Mouse (Mus musculus) urinary bladder, postnatal 25 days (tissue): ENCODE data around the gene Clcn2.
A peak's percentile ranks its signal among the peaks of the same experiment; 100 is the strongest.

ENCODE experiments used
- DNase-seq: peaks from one replicate; pipeline ENCODE4 v3.0.0; 2022; ENCODE audit warnings: low spot score

The Clcn2 gene

DNA sequence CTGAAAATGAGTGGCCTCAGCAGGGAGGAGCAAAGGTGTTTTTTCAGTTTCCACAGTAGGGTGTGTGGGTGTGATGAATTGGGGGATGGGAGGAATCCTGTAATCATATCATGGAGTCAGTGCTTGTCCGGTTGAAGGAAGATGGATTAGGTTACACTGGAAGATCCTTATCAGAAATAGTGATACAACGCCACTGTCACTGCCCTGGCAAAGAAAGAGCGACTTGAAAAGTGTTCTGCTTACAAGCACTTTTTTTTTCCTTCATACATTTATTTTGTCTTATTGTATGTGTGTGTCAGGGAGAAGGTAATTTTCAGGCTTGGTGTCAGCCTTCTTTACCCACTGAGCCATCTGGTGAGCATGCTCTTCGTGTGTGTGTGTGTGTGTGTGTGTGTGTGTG, 5.2 kb upstream of the Clcn2 start:
- no peak for DNase-seq

DNA sequence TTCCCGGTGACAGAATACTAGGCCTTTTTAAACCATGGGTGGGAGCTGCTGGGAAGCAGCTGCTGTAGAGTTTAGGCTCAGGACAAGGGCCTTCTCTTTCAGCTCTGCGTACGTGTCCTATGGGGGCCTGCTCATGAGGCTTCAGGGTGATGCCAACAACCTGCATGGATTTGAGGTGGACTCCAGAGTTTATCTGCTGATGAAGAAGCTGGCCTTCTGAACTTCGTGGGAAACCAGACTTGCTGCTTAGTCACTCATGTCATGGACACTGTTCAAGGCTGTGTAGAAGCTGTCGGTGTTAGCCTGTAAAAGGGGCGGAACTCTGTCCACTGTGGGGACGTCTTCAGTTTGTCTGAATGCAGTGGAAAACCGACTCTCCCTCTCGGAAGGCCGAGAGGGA, 4.3 kb upstream of the Clcn2 start:
- DNase-seq: no peak

DNA sequence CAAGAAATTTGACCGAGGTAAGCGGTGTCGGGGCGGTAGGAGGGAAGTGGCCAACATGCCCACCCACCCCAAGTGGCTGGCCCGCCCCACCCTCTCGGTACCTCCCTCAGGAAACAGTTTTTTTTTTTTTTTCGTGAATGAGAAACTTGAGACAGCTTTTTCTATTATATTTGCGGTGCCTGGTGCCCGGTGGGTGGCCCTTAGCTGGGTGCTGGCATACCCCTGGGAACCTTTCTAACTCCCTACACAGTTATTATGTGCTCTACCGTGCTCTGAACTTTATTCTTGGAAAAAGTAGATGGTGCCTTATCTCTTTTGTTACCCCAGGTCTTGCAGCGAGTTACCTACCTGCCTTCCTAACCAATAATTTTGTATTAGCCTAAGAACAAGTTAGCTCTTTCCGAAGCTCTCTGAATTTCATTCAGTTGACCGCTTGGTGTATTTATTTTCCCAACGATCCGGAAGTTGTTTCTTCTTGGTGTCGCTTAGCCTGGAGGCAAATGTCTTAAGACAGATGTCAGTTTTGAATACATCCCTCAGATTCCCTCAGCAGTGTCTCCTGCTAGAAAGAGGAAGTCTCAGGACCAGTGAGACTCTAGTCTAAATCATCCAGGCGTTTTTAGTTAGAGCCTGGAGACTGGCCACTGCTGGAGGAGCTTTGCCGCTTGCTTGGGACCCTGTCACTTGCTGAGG, 578 bp upstream of the Clcn2 start:
- DNase-seq: no peak

DNA sequence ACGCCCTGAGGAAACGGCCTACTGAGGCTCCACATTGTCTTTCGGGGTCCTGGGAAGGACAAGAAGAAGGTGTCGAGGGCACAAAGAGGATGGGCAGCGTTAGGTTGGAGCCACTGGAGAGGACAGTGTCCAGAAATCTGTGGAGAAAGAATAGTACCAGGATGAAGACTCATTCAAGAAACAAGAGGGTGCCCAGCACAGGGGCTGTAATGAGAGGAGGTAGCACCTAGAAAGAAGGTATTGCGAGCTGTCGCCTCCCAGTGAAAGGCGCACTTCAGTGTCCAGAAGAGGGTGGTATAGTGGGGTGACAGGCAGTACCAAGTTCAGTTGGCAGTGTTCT, 735 bp downstream of the Clcn2 start:
- no peak for DNase-seq

DNA sequence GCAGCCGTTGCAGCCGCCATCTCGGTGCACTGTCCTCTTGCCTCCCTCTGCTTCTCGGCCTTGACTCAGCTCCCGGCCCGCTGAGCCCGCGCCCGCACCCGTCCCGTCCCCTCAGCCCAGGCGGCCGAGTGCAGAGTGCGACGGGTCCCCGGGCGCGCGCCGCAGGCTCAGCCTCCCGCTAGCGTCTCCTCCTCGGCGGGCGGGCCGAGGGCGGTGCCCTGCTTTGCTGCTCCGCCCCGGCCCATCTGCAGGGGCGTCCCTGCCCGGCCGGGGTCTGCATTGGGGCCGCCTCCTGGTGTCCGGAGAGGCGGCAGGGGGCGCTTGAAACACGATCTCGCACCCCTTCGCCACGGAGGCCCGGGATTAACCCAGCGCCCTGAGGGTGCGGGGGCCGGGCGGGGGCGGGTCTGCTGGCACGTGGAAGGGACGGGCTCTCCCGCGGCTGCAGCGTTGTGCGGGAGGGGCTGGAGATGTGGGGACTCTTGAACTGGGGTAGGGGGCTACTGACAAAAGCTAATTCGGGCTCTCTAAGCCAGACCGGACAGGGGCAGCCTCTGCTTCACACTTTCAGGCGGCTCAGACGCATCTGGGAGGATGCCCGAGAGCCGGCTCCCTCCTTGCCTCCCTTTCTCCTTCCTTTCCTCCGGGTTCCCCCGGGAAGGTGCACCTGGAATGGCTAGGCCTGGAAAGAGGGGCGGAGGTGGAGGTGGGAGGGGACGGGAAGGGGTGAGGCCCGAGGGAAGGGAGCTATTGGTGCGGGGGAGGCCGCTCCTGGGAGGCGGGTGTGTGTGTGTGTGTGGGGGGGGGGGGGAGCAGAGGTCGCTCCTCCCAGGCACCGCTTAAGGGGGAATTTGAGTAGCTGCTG, 1.3 kb downstream of the Clcn2 start:
- peak; percentile 67 for DNase-seq

DNA sequence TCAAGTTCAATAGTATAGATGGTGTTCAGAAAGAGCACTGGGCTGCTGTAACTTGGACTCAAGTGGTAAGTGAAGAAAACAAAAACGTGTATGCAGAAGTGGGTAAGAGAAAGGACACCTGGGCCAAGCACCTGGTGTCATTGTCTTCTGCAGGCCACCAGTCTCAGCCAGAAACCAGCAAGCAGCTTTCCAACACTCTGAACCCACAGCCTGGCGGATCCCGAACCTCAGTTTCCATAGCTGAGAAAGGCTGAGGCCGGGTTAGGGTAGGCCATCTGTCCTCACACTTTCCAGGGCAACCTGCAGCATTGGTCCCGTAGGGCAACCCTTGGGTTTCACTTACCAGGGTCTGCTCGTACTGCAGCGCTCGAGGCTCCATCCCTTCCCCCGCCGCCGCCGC, 2.0 kb downstream of the Clcn2 start:
- DNase-seq: no peak

DNA sequence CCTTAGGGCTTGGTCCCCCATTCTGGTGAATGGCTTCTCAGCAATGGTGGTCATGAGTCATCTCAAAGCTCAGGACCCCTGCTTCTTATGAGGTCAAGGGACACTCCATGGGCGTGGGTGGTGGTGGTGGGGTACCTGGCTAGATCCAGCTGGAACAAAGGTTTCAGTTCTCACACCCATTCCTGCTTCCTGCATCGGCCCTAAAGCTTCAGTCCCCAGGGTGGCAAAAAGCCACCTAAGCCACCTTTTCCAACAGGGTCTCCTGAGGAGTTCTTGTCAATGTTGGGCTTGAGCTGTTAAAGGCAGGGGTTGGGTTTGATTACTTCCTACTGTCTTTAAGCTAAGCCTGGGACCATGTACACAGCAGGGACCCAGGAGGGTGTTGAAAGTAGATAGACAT, 2.4 kb downstream of the Clcn2 start:
- no peak for DNase-seq

DNA sequence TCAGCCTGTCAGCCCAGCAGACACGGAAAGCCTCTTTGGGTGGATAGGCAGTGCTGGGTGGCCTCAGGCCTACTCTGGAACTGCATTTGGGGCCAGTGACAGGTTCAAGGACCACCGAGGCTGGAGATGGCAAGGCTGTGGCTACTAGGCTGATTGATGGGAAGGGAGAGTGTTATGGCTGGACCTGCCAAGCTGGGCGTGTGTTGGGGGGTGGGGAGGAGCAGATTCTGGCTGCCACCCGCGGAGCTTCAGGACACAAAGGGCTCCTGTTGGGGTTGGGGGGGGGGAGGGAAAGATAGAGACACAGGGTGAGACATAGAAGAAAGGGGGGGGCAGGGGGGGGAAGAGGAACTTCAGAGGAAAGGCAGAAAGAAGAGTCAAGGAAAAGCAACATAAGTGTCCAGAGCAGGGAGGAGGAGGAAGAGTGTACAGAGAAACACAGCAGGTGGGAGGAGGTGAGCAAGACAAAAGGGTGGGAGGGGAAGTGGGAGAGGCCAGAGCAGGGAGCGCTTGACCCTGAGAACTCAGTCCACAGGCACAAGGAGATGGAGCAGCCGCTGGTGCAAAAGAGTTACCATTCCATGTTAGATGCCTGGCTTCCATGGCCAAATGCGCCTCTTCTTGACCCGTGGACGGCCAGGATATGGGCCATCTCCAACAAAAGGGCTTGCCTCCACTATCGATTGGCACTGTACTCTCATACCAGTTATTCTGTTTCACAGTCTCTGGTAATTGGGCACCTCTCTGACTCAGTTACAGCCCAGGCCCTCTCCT, 3.1 kb downstream of the Clcn2 start:
- DNase-seq: no peak

DNA sequence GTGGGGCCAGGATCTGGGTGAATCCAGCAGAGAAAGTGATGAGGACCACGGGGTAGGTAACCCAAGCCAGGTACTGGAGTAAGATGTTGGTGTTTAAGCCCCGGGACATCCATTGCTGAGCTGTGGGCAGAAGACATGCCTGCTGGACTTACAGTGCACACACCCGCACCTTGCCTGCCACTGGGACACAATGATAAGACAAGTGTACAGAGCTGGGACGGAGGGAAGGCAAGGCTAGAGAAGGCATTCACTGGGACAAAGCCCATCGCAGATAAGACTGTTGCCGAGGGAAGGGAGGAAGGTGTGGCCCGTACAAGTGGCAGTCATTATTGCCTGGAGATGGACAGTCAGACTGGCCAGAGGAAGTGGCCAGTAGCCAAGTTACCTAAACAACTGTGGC, 4.7 kb downstream of the Clcn2 start:
- DNase-seq: no peak

DNA sequence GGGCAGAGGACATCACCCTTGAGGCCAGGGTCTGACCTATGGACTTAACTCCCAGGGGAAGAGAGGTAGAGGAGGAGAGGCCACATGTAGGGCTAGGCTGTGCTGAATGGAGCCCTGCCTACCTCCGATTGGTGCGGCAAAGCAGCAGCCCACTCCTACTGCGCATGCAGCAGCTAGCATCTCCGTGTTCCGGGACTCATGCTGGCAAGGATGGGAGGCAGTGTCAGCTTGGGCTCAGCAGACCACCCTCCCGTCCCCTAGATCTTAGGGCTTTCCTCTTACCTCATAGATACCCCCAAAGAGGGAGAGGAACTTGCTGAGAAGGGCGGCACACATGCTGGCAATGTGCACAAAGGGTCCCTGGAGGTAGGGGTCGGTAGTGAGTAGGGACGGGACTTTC, 5.4 kb downstream of the Clcn2 start:
- no peak for DNase-seq

DNA sequence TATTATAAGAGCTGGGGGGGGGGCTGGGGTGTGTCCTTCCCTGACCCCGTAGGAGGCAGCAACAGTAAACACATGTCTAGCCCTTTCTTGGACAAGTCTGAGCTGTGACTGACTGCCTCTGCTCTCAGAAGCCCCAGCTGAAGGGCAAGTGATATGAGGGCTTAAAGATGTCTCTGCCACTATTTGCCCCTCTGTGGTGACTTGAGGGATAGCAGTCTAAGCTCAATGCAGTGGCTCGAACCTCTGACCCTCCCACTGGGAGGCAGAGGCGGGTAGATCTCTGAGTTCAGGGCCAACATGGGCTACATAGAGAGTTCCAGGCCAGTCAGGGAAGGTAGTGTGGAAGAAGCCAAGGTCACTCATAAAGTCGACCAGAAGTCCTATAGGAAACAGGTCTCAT, 6.7 kb downstream of the Clcn2 start:
- no peak for DNase-seq

DNA sequence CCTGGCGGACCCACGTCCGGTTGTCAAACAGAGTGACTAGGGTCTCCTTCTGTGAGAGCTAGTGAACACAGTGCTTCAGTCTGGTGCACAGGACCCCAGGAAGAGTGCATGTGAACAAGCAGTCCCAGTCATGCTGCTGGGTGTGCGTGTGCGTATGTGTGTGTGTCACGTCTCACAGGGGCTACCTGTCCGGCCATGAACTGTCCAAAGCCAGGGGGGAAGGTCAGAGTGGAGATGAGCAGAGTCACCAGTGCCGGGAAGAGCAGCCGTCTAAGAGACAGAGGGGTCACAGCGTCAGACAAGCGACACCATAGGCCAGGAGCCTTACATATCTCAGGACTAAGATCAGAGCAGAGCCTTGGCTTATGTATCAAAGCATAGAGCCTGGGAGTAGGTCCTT, 7.2 kb downstream of the Clcn2 start:
- no peak for DNase-seq

DNA sequence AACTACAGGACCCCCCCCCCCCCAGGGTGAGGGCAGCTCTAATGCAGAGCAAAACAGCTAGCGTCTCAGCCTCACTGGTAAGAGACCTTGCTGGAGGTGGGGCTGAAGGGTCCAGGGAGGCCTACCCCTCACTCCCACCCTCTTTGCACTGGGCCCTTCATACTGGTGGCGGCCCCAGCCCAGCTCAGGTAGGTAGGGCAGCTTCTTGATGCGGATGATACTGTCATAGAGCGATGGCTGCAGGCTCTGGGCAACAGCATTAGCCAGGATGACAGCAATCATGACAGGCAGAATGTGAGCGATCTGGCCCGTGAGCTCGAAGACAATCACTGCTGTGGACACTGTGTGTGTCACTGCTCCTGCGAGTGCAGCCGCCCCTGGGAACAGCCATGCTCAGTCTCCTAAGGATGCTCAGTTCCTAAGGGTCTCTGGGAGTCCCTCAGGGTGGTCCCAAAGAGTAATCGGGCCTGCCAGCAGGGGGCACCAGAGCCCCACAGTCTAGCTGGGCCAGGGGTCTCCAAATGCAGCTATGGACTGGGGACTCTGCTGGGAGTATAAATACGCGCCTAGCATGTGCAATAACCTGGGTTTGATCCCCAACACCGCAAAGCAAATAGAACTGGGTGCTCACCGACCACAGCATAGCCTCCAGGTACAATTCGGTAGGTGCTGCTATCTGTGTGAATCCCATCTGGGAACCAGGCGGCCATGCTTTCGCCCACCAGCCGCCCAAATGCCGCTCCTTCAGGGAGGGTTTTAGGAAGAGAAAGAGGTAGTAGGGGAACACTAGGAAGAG, 8.4 kb downstream of the Clcn2 start:
- DNase-seq: no peak

DNA sequence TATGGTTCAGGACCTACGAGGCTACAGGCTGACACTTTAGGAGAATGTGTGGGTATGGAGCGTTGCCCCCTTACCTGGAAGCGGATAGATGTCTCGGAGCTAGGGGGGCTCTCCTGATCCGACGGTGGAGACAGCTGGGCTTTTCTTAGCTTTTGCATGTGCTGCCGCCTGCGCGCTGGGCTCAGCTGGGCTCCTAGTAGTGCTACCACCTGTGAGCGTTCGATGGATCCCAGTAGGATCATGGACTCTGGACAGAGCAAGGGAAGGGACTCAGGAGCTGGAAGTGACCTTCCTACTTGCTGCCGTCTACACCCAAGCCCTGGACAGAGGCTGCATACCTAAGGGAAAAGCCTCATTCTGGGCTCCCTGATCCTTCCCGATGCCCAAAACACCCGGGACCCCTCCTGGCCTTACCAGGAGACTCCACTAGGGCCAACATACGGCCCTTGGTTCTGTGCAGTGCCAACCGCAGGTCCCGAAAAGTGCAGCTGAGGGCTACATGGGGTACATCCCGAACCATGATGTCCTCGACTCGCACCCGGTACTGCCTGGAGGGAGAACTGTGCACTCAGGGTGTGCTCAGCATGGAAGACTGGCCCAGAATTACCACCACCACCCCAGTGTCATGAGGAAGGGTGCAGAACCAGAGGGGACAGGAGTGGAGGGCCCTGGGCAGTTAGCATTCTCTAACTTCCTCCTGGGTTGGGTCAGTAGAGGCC, 9.2 kb downstream of the Clcn2 start:
- DNase-seq: no peak

DNA sequence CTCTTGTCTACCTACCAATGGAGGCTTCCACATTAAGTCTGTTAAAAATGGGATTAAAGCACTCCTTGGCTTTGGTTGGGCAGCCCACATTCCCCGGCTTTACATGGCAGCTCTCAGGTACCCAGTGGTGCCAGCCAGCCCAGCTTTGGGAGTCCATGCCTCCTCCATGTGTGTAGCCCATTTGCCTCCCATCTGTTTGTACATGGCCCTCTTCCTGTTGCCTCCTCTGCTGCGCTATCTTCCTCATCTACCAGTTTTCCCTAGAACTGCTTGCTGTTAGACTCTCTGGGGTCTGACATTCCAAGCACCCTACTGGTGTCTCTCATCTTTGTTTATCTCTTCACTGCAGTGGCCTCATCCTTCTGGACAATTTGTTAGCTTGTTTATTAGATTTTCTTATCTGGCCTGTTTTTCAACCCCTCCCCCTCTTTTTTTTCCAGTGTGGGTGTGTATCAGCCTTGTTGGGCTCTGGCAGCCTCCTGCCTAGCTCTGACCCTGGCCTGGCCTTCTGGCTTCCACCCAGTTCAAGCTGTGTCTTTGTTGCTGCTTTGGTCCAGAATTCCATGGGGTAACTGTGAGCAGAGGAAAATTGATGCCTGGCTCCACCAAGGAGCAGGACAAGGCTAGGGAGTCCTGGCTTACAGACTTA, 11.0 kb downstream of the Clcn2 start:
- DNase-seq: no peak

DNA sequence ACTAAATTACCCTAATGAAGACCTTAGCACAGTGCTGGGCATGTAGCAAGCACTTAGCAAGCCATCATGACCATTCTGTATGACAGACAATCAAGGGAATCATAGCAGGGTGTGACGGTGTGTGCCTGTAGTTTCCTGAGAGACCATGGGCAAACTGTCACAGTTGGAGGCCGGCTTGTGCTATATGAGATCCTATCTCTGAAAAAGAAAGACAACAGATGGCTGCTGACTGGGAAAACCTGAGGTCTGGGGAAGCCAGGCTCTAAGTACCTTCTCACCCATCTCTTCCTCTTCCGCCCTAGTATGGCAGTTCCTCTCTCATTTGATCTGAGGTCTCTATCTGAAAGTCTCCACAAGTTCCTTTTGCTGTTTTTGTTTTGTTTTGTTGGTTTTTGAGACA, 11.8 kb downstream of the Clcn2 start:
- DNase-seq: no peak

DNA sequence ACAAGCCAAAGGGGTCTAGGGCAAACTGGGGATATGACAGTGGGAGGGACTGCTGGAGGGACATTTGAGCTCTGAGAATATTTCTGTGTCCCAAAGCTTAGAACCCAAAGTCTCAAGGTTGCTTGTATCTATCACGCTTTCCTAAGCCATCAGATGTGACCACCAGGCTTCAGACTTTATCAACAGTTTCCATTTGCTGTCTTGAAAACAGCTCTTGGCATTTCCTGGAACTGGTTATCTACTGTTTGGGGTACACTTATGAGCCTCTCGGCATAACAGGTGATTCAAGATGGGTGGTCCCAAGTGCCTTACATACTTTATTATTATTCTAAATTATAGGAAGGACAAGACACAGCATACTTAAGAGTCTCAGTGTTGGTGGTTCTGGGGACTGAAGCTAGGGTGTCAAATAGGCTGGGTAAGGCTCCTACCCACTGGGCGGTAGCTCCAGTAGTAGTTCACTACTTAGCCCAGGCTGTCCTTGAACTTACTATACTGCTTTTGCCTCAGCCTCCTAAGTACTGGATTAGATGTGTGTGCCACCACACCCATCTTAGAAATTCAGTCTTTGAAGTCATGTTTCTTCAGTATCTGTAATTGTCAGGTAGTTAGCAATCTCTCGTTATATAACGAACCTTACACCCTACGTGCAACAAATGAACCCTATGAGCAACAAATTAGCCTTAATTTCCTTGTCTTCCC, 13.7 kb downstream of the Clcn2 start:
- no peak for DNase-seq

DNA sequence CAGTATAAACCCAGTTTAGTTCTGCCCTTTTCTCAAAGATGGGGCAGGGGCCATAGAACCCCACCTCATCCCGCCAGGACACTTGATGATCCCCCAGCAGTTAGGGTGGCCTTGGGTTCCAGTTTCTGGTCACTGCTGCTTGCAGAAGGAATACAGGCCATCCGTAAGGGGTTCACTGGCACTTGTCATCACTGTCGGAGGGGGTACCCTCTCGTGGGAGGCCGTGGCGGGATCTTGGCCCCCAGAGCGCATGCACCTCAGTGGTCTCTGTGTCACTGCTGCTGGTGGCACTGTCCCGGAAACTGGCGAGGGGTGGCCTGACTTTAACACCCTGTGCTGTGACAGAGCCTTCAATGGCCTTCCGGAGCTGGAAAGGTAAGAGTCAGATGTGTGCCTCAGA, 14.5 kb downstream of the Clcn2 start:
- no peak for DNase-seq

DNA sequence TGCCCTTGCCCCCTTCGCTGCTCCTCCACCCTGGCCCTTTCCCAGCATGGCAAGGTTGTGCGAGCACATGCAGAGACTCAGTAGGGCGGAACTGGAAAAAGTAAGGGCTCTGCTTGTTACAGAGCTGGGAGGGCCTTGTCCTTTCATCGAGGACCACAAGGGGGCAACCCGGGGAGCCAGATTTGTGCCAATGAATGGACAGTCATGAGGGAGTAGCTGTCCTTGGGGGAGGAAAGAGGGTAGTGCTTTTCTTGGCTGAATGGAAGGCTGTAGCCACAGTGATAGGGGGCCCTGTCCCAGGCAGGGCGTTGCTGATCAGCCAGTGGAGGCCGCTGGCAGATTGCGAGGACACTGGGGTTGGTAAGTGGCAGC, 15.0 kb downstream of the Clcn2 start:
- DNase-seq: peak; percentile 58

DNA sequence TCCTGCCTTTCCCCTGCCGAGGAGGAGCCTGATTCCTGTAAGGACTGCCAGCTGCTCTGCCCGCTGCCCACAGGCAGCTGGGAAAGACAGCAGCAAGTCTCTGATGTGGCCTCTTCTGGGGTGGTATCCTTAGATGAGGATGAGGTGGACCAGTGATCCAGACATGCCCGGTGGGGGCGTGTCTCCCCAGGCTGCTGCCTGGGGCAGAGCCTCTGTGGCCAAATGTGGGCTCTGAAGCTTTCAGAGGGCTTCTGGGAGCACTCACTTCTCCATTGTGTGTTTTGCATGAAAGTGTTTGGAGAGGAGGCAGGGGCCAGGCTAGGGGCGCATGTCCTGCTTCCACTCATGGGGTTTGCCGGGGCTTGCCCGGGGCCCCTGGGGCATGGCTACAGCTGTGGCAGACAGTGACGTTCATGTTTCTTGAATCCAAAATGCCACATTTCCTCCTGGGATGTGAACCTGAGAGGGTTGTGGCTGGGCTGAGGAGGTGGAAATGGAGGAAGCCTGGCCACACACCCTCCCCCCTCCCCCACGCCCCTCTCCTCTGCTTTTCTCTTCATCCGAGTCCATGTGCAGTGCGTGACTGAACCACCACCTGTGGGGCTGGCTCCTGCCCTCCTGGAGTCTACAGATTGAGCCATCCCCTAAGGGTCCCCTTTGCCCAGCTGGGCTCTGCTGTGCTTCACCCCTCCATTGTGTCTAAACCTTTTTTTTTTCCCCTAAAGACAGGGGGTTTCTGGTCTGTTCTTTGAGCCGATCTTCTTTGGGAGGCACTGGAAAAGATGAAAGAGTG, 15.6 kb downstream of the Clcn2 start:
- DNase-seq: no peak
